Mouse (Mus musculus) yolk sac, embryonic 10.5 days (tissue): ENCODE results near the gene Cd48.
"Not testable (repeated sequence)": the region's sequence is repeated elsewhere in the genome, so short reads cannot be mapped to it uniquely, and the experiment has no call there.

Experiments
- DNase-seq: peaks from one replicate; pipeline ENCODE4 v3.0.0-alpha.2; 2017; ENCODE audit warnings: low spot score

The Cd48 gene

DNA sequence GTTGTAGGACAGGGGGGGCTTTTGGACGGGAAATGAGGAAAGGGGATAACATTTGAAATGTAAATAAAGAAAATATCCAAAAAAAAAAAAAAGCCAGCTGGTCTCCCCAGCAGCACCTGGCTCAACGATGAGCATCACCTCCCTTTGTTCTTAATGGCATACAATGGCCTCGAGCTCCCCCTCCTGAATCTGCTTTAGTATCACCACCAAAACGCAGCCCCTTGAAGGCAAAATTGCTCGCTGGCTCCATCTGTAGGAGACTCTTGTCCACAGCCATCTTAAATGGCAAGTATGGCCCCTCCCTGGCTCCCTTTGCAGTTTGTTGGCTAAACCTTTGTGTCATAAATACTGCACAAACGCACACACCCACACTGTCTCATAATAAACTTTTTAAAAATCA lies 17.2 kb downstream of the Cd48 start:
- no peak for DNase-seq

DNA sequence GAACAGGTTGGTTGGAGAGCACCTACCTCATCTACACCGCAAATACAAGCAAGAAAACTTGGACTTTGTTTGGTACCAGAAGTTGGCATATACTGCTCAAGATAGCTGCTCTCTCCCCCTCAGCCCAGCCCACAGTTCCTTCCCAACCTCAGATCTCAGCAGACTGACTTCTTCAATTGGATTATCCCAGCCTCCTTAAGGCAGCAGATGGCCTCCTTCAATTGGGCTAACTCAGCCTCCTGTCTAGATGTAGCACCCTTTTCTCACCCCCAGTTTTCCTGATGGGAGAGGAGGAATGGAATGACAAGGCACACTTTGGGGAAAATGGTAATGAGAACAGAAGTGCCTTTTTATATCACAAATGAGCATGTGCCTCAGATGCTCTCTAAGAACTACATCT lies 31.9 kb downstream of the Cd48 start:
- not testable (repeated sequence) for DNase-seq

DNA sequence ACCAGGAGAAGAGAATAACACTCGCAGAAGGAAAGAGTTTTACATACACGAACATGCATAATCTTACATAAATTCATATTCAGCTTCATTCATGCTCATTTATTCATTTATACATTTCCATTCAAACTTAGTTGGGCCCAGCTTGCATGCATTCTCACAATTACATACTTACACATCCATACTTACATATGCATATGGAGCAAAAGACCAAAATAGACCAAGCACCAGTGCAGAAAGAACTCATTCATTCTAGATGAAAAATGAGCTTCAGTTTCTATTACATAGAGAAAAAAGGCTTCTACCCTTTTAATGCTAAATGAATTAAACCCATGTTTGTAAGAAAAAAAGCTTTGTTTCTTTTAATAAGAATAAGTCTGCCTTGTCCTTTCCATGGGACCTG lies 33.6 kb downstream of the Cd48 start:
- DNase-seq = no peak

DNA sequence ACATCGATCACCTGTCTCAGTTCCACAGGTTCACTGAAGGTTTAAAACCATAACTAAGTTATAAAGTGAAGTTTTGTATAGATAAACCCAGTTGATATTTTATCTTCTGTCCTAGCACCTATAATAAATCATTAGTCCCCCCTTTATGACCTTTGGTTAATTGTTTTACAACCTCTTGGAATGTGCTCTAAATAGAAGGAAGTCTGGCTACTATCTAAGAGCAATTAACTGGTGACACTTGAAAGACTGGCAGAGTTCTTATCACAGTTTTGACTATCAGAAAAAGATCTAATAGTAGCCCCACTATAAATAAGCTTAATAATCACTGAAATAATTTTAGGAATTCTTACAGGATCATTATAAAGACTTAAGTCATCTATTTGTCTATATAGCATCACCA lies 34.4 kb downstream of the Cd48 start:
- DNase-seq = no peak

DNA sequence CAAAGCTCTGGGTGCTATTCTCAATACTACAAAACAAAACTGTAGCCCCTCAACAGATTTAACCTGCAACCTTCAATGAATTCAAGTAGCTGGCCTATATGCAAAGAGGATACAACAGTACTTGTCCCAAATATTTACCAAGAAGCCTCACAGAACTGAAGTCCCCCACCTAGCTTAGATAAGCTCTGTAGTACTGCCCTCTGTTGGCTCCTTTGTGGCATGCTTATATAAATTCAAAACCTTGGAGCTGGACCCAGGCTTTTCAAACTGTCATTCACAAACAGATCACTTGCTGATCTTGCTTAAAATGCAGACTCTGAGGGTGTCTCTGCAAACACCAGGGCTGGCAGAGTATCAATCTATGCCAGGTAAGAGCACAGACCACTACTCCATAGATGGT lies 49.4 kb downstream of the Cd48 start:
- DNase-seq = no peak

DNA sequence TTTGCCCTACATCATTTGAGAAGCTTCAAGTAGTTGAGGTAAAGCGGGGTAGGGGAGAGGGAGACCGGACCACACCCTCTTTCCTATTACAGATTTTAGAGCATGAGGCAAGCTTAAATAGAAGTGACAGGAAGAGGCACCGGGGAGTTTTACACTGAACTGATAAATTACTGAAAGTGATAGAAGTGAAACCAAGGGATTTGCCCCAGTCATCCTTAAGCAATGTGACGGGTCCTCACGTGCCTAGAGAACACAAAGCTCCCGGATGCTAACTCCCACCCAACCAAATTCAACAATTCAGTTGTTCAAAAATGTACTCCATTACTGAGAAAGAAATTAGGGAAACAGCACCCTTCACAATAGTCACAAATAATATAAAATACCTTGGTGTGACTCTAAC lies 53.1 kb downstream of the Cd48 start:
- DNase-seq = no peak

DNA sequence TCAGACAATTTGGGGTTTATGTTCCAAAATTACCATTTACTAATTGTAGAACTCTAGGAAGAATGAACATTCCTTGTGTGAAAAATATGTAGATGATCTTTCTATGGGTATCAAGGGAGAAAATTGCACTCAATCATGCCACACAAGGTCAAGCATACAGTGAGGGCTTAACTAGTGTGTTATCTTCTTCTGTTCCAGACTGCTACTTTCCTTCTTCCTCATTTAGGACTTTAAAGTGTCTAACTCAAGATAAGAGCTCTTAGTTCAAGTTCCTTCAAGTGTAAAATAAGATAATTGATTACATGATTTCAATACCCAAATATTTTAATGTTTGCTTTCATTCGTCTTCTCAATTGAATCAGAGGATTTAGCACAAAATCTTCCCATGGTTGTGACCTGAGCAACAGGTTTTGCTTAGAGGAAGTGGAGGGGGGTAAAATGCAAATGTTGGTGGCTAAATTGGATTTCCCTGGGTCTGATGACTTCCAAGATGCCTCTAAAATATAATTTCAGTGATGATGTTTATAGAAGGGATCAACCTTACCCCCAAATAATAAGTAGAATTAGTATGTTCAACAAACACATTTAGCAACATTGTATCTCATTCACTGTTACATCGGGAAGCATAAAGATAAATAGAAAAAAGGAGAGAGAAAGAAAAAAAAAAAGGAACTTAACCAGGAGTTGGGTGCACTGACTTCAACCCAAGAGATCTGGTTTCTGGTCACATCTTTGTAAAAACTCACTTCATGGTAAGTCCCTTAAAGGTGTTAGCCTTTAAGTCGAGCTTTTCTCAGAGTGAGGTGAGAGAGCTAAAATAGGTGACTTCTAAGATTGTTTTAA lies 66.5 kb downstream of the Cd48 start:
- DNase-seq = no peak
